Mouse (Mus musculus): ENCODE measurements around the gene March9. TPM values are rescaled to one million over a fixed set of nuclear protein-coding genes. Genes with fewer than 3 reads are reported as not detected.

March9 gene
- polyA plus RNA-seq, 1 experiment from 2014 or later = 5.8 TPM

DNA sequence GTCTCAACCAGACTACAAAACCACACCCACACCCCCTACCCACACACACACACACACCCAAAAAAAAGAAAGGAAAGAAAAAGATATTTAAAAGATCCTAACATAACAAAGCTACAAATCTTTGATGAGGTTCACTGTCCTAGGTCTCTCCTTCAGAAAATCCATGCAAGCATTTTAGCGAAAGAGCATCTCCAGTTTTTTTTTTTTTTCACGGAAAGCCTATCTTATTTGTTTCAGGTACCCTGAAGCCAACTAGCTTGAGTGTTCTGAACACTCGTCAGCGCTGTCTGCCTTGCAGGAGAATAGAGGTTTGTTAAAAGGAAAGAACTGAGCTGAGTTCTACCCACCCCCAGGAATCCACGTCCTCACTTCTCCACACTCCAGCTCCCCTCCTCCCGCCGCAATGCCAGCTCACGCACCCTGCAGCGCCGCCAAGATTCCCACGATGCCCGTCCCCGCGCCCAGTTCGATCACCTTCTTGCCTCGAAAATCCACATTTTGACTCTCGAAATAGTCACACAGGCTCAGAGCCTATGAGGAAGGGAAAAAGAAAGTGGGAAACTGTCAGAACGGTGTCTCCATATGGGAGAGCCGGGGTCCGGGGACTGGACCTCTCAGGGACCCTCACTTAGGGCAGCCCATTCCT is 19.3 kb downstream of the March9 start:
- Histone ChIP-seq H3K4me2 (peak overlapping the region; percentile 98), H3K9me3 (no peaks in the 10 kb centered on the region), H3K9ac (peak overlapping the region; percentile 81), H3K4me3 (peak overlapping the region; percentile 82), H3K27me3 (peaks cover 29% of the 10 kb centered on the region), H3K36me3 (peaks cover 9% of the 10 kb centered on the region), H3K27ac (no peak overlapping the region), H3K4me1 (replicated peaks) (peaks cover 22% of the 10 kb centered on the region)
- ATAC-seq (ENCODE audit: low FRiP score) = peak; percentile 1; the same call in 1 of the 2 replicates
- 1% methylated on average over 20 of the region's 20 CpGs for WGBS

DNA sequence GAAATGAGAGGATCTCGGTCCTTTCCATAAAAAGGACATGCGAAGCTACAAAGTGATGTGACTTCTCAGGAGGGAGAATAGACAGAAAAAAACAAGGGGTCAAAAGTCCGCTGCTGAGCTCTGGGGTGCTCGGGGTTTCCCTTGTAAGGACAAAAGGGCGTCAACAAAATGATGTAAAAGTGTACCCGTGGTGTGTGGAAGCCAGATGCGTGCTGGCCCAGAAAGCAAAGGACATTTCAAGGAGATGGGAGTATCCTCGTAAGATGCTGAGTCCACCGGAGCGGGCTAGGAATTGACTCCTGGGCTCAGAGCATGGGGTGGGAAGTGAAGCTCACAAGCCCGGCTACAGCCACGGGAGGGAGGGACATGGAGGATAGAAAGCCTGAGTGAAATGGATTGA is 22.3 kb downstream of the March9 start:
- no peak for ATAC-seq (ENCODE audit: low FRiP score)

DNA sequence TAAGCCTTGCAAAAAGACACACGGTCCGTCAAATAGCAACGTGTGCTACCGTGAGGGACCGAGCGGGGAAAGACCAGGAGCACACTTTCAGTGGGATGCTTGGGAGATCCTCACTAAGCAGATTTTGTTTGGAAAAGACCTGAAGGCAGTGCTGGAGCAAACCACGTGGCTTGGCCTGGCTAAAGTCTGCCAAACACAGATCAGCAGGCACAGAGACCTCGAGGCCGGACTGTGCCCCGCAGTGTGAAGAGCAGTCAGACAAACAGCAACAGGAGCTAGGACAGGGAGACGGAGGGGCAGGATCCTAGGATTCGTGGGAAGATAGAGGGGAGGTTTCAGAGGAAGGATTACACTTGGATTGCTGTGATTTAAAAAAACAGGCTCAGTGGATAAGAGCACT is 23.7 kb downstream of the March9 start:
- H3K9me3 ChIP-seq = no peaks in the 10 kb centered on the region
- ATAC-seq (ENCODE audit: low FRiP score) = no peak
- WGBS = 89% methylated on average over 12 of the region's 12 CpGs
- no peaks in the 10 kb centered on the region for H3K36me3 ChIP-seq
- H3K27ac ChIP-seq = no peak overlapping the region
- peaks cover 10% of the 10 kb centered on the region for H3K4me1 ChIP-seq (replicated peaks)
- H3K4me2 ChIP-seq = no peak overlapping the region
- no peak overlapping the region for H3K4me3 ChIP-seq
- peaks cover 29% of the 10 kb centered on the region for H3K27me3 ChIP-seq
- no peak overlapping the region for H3K9ac ChIP-seq

More for the DNA sequence above, 22.3 kb downstream of the March9 start:
- 61% methylated on average over 12 of the region's 12 CpGs for WGBS
- H3K4me3 ChIP-seq = no peak overlapping the region
- H3K27ac ChIP-seq = no peak overlapping the region
- peaks cover 16% of the 10 kb centered on the region for H3K4me1 ChIP-seq (replicated peaks)
- H3K4me2 ChIP-seq = no peak overlapping the region
- peaks cover 29% of the 10 kb centered on the region for H3K27me3 ChIP-seq
- no peaks in the 10 kb centered on the region for H3K9me3 ChIP-seq
- no peak overlapping the region for H3K9ac ChIP-seq
- no peaks in the 10 kb centered on the region for H3K36me3 ChIP-seq

DNA sequence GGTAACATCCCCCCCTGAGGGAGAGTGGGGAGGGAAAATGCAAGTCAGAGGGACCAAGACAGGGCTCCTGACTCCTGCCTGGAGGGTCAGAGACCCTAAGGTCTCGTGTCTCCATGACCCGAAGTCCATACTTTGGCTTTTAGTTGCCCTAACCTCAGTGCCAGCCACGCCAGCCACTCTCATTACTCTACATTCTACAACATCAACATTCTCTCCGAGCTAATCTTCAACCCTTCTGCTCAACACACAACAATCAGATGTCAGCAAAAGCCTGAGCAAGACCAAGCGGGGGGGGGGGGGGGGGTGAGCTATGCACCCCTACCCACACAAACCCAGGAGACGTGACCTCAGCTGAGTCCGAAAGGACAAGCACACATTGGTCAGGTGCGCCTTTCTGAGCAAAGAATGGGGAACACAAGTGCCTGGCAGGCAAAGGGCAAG is 26.7 kb downstream of the March9 start:
- H3K9ac ChIP-seq = no peak overlapping the region
- H3K9me3 ChIP-seq = no peaks in the 10 kb centered on the region
- no peak for ATAC-seq (ENCODE audit: low FRiP score)
- H3K36me3 ChIP-seq = peaks cover 5% of the 10 kb centered on the region
- WGBS = 85% methylated on average over 8 of the region's 8 CpGs
- H3K27ac ChIP-seq = no peak overlapping the region
- H3K4me3 ChIP-seq = no peak overlapping the region
- H3K4me1 ChIP-seq (replicated peaks) = peaks cover 12% of the 10 kb centered on the region
- no peak overlapping the region for H3K4me2 ChIP-seq
- H3K27me3 ChIP-seq = 0 out of 2 replicates have a peak, but pooled peaks cover 6% of the 10 kb centered on the region

DNA sequence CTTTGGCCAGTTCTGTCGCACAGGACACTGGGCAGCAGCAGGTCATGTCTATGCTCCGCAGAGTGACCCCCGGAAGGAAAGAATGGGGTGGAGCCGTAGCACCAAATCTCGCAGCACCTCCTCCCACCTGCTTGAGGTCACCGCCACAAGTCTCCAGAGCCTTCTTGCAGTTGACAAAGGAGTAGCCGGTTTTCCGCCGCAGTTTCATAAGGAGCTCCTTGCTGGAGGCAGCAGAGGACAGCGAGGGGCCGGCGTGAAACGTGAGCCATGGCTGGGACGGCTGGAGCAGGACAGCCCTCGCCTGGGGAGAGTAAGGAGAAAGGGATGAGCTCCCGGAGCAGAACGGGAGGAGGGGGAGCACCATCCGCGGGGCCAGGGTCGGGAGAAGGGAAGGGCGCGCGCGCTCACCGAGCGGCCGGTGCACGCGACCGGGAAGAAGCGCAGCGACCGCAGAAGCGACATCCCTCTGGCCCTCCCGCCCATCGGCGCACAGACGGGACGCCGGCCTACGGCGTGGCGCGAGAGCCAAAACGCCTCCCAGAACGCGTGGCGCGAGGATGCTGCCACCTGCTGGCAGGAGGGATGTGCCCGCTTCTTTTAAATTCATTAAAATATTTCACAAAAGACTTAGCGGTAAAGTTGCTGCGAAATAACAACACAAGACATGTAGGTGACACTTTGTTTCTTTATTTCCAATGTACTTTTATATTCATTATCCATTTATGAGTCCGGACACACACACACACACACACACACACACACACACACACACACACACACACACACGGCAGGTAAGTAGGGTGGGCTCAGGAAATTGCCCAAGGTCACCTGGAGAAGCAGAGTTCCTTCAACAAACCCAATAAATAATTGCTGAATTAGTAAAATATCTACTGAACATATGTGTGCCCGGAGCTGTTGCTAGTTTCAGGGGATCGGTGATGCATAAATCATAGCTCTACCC is 29.4 kb downstream of the March9 start, which contains the start of gene Tsfm:
Gene Tsfm, minus strand, starts transcription at position 505 of the 961 bp plus-strand sequence.
- Histone ChIP-seq H3K4me1 (replicated peaks) (peaks cover 12% of the 10 kb centered on the region), H3K9ac (peak within 1 kb of the TSS; percentile 86), H3K27me3 (no peaks in the 10 kb centered on the region), H3K4me2 (peak within 1 kb of the TSS; percentile 84), H3K36me3 (peaks cover 32% of the 10 kb centered on the region), H3K4me3 (peak within 1 kb of the TSS; percentile 71), H3K9me3 (no peaks in the 10 kb centered on the region), H3K27ac (peak within 1 kb of the TSS; percentile 87)
- ATAC-seq (ENCODE audit: low FRiP score) = peak; percentile 88
- 6% methylated on average over 56 of the region's 56 CpGs for WGBS

DNA sequence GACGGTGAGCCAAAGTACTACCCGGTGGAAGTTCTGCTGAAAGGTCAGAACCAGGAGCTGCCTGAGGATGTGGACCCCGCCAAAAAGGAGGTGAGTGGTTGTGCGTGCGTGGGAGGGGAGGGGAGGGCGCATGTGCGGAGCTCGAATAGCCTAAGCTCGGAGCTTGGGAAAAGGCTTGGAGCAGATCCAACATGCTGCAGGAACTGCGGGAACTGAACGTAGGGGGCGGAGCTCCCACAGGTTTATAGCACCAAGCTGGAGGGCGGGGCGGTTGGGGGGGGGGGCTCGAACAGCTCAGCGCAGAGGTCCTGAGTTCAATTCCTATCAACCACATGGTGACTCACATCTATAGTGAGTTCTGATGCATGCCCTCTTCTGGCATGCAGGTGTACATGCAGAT is 41.6 kb downstream of the March9 start:
- Histone ChIP-seq H3K27ac (no peak overlapping the region), H3K9me3 (no peaks in the 10 kb centered on the region), H3K4me2 (no peak overlapping the region), H3K4me3 (no peak overlapping the region), H3K9ac (no peak overlapping the region), H3K27me3 (no peaks in the 10 kb centered on the region), H3K36me3 (peaks cover 17% of the 10 kb centered on the region), H3K4me1 (replicated peaks) (no peaks in the 10 kb centered on the region)
- no peak for ATAC-seq (ENCODE audit: low FRiP score)
- 78% methylated on average over 16 of the region's 16 CpGs for WGBS

DNA sequence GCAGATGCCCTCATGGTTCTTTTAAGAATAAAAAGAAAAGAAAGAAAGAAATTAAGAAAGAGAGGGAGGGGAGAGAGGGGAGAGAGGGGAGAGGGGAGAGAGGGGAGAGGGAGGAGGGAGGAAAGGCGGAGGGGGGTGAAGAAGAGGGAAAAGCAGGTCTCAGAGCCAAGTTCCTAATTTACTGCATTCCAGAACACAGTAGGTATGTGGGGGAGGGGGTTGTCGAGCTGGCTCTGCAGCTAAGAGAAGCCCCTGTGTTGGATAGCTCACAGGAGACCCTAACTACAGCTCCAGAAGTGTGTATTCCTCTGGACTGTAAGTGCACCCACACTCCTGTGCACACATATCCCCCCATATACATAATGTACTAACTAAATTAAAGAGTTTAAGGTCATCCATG is 42.9 kb downstream of the March9 start:
- Histone ChIP-seq H3K4me2 (no peak overlapping the region), H3K9ac (no peak overlapping the region), H3K27me3 (no peaks in the 10 kb centered on the region), H3K27ac (no peak overlapping the region), H3K4me1 (replicated peaks) (no peaks in the 10 kb centered on the region), H3K36me3 (peaks cover 8% of the 10 kb centered on the region), H3K4me3 (no peak overlapping the region), H3K9me3 (no peaks in the 10 kb centered on the region)
- 18% methylated on average over 2 of the region's 2 CpGs for WGBS
- no peak for ATAC-seq (ENCODE audit: low FRiP score)

DNA sequence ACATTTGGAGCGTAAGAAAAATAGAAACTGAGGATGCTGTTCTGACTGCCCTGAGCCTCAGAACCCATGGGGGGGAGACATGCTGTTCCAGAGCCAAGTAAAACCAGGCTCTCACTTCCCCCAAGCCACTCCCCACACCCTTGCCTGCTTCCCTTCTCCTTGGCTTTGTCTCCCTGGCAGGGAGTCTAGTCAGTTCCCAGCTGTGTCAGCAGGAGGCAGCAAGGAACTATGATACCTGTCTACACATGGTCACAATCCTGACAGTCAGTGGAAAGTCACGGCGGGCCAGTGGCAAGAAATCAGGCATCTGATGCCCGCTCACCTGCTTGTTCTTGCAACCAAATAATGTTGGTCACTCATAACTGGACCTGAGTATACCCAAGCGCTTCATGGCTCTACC is 43.5 kb downstream of the March9 start:
- H3K9me3 ChIP-seq = no peaks in the 10 kb centered on the region
- 70% methylated on average over 5 of the region's 5 CpGs for WGBS
- H3K4me3 ChIP-seq = no peak overlapping the region
- H3K36me3 ChIP-seq = peaks cover 2% of the 10 kb centered on the region
- ATAC-seq (ENCODE audit: low FRiP score) = no peak
- no peak overlapping the region for H3K27ac ChIP-seq
- H3K4me2 ChIP-seq = no peak overlapping the region
- no peaks in the 10 kb centered on the region for H3K27me3 ChIP-seq
- H3K4me1 ChIP-seq (replicated peaks) = no peaks in the 10 kb centered on the region
- no peak overlapping the region for H3K9ac ChIP-seq

Other genes with a start within 250 kb of the March9 start
- gene Atp23, start 158.8 kb downstream of the March9 start, polyA plus RNA-seq (2015; fragmentation: Nextera tagmentation; extraction: Ambion mirVana) = 10.6 and 10.9 TPM in 2 replicates
- 18.9 and 19.8 TPM in 2 replicates for gene Ctdsp2, start 81.5 kb downstream of the March9 start, polyA plus RNA-seq (2015; fragmentation: Nextera tagmentation; extraction: Ambion mirVana)
- 5.5 and 5.9 TPM in 2 replicates for gene Avil, start 59.5 kb downstream of the March9 start, polyA plus RNA-seq (2015; fragmentation: Nextera tagmentation; extraction: Ambion mirVana)
- 63.4 and 65.5 TPM in 2 replicates for gene Tsfm, start 29.3 kb downstream of the March9 start, polyA plus RNA-seq (2015; fragmentation: Nextera tagmentation; extraction: Ambion mirVana)
- gene Mettl1, start 18.8 kb downstream of the March9 start, polyA plus RNA-seq (2015; fragmentation: Nextera tagmentation; extraction: Ambion mirVana) = 21.6 and 22.8 TPM in 2 replicates
- 0.12 and 0.28 TPM in 2 replicates for gene Eef1akmt3, start 18.7 kb downstream of the March9 start, polyA plus RNA-seq (2015; fragmentation: Nextera tagmentation; extraction: Ambion mirVana)
- gene Cyp27b1, start 11.9 kb downstream of the March9 start, polyA plus RNA-seq (2015; fragmentation: Nextera tagmentation; extraction: Ambion mirVana) = 0.23 and 0.27 TPM in 2 replicates
- gene Cdk4, start 3.4 kb upstream of the March9 start, polyA plus RNA-seq (2015; fragmentation: Nextera tagmentation; extraction: Ambion mirVana) = 1,183 and 1,237 TPM in 2 replicates
- 122 and 129 TPM in 2 replicates for gene Tspan31, start 10.1 kb upstream of the March9 start, polyA plus RNA-seq (2015; fragmentation: Nextera tagmentation; extraction: Ambion mirVana)
- 3.0 and 3.1 TPM in 2 replicates for gene Agap2, start 15.1 kb upstream of the March9 start, polyA plus RNA-seq (2015; fragmentation: Nextera tagmentation; extraction: Ambion mirVana)
- gene Os9, start 60.9 kb upstream of the March9 start, polyA plus RNA-seq (2015; fragmentation: Nextera tagmentation; extraction: Ambion mirVana) = 144 and 146 TPM in 2 replicates
- 40.6 and 42.3 TPM in 2 replicates for gene B4galnt1, start 105.0 kb upstream of the March9 start, polyA plus RNA-seq (2015; fragmentation: Nextera tagmentation; extraction: Ambion mirVana)
- gene Slc26a10, start 120.5 kb upstream of the March9 start, polyA plus RNA-seq (2015; fragmentation: Nextera tagmentation; extraction: Ambion mirVana) = 1.0 and 1.1 TPM in 2 replicates
- gene Arhgef25, start 129.9 kb upstream of the March9 start, polyA plus RNA-seq (2015; fragmentation: Nextera tagmentation; extraction: Ambion mirVana) = 28.4 and 30.7 TPM in 2 replicates
- gene Dtx3, start 135.5 kb upstream of the March9 start, polyA plus RNA-seq (2015; fragmentation: Nextera tagmentation; extraction: Ambion mirVana) = 211 and 221 TPM in 2 replicates
- 20.0 and 22.1 TPM in 2 replicates for gene Pip4k2c, start 151.4 kb upstream of the March9 start, polyA plus RNA-seq (2015; fragmentation: Nextera tagmentation; extraction: Ambion mirVana)
- 86.3 and 88.5 TPM in 2 replicates for gene Kif5a, start 203.2 kb upstream of the March9 start, polyA plus RNA-seq (2015; fragmentation: Nextera tagmentation; extraction: Ambion mirVana)
- 308 and 330 TPM in 2 replicates for gene Dctn2, start 206.2 kb upstream of the March9 start, polyA plus RNA-seq (2015; fragmentation: Nextera tagmentation; extraction: Ambion mirVana)
- gene Mbd6, start 228.8 kb upstream of the March9 start, polyA plus RNA-seq (2015; fragmentation: Nextera tagmentation; extraction: Ambion mirVana) = 12.1 and 16.5 TPM in 2 replicates